Mouse (Mus musculus) intestine, embryonic 14.5 days (tissue): ENCODE data around the gene Gm3739. TPM values are rescaled to one million over a fixed set of nuclear protein-coding genes. Genes with fewer than 3 reads are reported as not detected.
"Not testable (repeated sequence)": the region's sequence is repeated elsewhere in the genome, so short reads cannot be mapped to it uniquely, and the experiment has no call there.

ENCODE experiments used
- ATAC-seq: fragments of 200-750 bp; cut with Nextera tagmentation; replicated peaks from 2 replicates; pipeline ENCODE4 v1.8.0; 2017; ENCODE audit warnings: low read depth, moderate number of reproducible peaks, moderate TSS enrichment, moderate library complexity; ENCODE audit not compliant: low FRiP score, low TSS enrichment
- DNase-seq: peaks from one replicate; pipeline ENCODE4 v3.0.0-alpha.2; 2018; ENCODE audit warnings: low spot score
- H3K27ac ChIP-seq: fragments of 300-500 bp; sonication (generic); 2 replicates; pipeline ENCODE4 v1.5.1; 2014; ENCODE audit warnings: low read depth, mild to moderate bottlenecking, control low read depth
- H3K27me3 ChIP-seq: fragments of 300-500 bp; sonication (generic); replicated peaks from 2 replicates; pipeline ENCODE4 v1.6.1; 2014; ENCODE audit warnings: low read length, control low read depth; ENCODE audit not compliant: control insufficient read depth, insufficient read depth
- H3K36me3 ChIP-seq: fragments of 300-500 bp; sonication (generic); 2 replicates; pipeline ENCODE4 v1.6.1; 2014; ENCODE audit warnings: low read length, control low read depth; ENCODE audit not compliant: control insufficient read depth, insufficient read depth
- H3K4me1 ChIP-seq: fragments of 300-500 bp; sonication (generic); replicated peaks from 2 replicates; pipeline ENCODE4 v1.6.1; 2014; ENCODE audit warnings: low read length, control low read depth, mixed read lengths; ENCODE audit not compliant: control insufficient read depth, insufficient read depth
- H3K4me2 ChIP-seq: fragments of 300-500 bp; sonication (generic); 2 replicates; pipeline ENCODE4 v1.6.1; 2014; ENCODE audit warnings: low read length
- H3K4me3 ChIP-seq: fragments of 300-500 bp; sonication (generic); 2 replicates; pipeline ENCODE4 v1.5.1; 2014; ENCODE audit warnings: low read depth, low read length, control low read depth, mixed read lengths
- H3K9ac ChIP-seq: fragments of 300-500 bp; sonication (generic); 2 replicates; pipeline ENCODE4 v1.6.1; 2014; ENCODE audit warnings: mild to moderate bottlenecking, low read length
- H3K9me3 ChIP-seq: fragments of 300-500 bp; sonication (generic); 2 replicates; pipeline ENCODE4 v1.6.1; 2016; ENCODE audit warnings: low read length, control low read depth; ENCODE audit not compliant: control insufficient read depth
- WGBS: fragments of 180-500 bp; shearing (Covaris S2); extraction: QIAGEN DNeasy Blood & Tissue Kit; methylation state at CpG from one replicate; pipeline ENCODE4 v1.1.7; 2014; 5-methylcytosine and 5-hydroxymethylcytosine counted together
- polyA plus RNA-seq: library from polyadenylated mRNA; unstranded; fragments of >200 nt; fragmentation: Nextera tagmentation; extraction: Ambion mirVana; gene quantifications from 2 replicates; pipeline ENCODE4 v1.2.1, GENCODE M21; 2014

Gm3739 gene
- polyA plus RNA-seq = 1.1 and 1.3 TPM in 2 replicates

- not testable (repeated sequence) for DNase-seq, H3K4me1 ChIP-seq, H3K27me3 ChIP-seq, H3K9me3 ChIP-seq, H3K36me3 ChIP-seq, H3K27ac ChIP-seq, ATAC-seq
- Histone ChIP-seq H3K4me3 (peak within 1 kb of the TSS; percentile 35), H3K9ac (peak within 1 kb of the TSS; percentile 43), H3K4me2 (peak within 1 kb of the TSS; percentile 57)
- WGBS = 0% methylated on average over 11 of the region's 35 CpGs
These were observed at the start of gene Gm3739 for GRCm38 (mm10) chr14:7314661-7315060. TSS of gene Gm3739 (minus strand) at chr14:7315049.

GRCm38 (mm10) chr14:7332295-7332694, 17.4 kb upstream of the Gm3739 start, which contains the start of gene Gm5797:
TSS of gene Gm5797 (minus strand) at chr14:7332395.
- H3K4me2 ChIP-seq, H3K9ac ChIP-seq, H3K9me3 ChIP-seq, H3K36me3 ChIP-seq, DNase-seq, H3K27me3 ChIP-seq, H3K4me1 ChIP-seq, ATAC-seq, H3K27ac ChIP-seq, H3K4me3 ChIP-seq: not testable (repeated sequence)
- WGBS = no CpG with 5 or more reads among the region's 1 CpGs

DNA sequence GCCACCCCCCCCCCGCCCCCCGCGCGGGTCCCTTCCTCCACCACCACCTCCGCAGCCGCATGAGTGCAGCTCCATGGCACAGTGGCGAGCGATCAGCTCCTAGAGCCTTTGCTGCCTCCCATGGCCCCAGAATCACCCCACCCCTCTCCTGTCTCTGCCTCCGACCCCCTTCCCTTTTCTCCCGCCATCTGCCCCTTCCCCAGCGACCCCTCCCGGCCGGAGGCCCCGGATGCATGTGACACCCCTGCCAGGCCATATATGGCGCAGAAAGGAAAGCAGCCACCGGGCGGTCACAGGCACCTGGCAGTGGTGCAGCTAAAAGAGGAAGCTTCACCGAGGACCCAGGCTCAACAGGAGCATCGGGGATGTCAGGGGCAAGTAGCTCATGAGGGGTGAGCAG, 244 bp upstream of the Gm3739 start:
- Histone ChIP-seq H3K9ac (peak overlapping the region; percentile 43), H3K4me2 (peak overlapping the region; percentile 57), H3K4me3 (peak overlapping the region; percentile 35)
- H3K9me3 ChIP-seq, H3K27me3 ChIP-seq, ATAC-seq, H3K36me3 ChIP-seq, H3K4me1 ChIP-seq, H3K27ac ChIP-seq: not testable (repeated sequence)
- 0% methylated on average over 13 of the region's 19 CpGs for WGBS
- DNase-seq = peak; percentile 70

GRCm38 (mm10) chr14:7264614-7265013, 50.2 kb downstream of the Gm3739 start, which contains the start of gene Gm3727:
TSS of gene Gm3727 (minus strand) at chr14:7264714.
- H3K4me2 ChIP-seq, H3K9ac ChIP-seq, ATAC-seq, H3K36me3 ChIP-seq, H3K27me3 ChIP-seq, H3K4me1 ChIP-seq, H3K27ac ChIP-seq, DNase-seq, H3K9me3 ChIP-seq, H3K4me3 ChIP-seq: not testable (repeated sequence)
- 47% methylated on average over 3 of the region's 3 CpGs for WGBS

Other genes with a start within 250 kb of the Gm3739 start
- 1.8 and 1.9 TPM in 2 replicates for gene Gm3696, start 214.4 kb downstream of the Gm3739 start, polyA plus RNA-seq
- not detected in 2 replicates for gene Gm6676, start 189.6 kb downstream of the Gm3739 start, polyA plus RNA-seq
- 3.0 and 5.2 TPM in 2 replicates for gene Gm3512, start 140.5 kb downstream of the Gm3739 start, polyA plus RNA-seq
- not detected in 2 replicates for gene Gm16434, start 120.5 kb downstream of the Gm3739 start, polyA plus RNA-seq
- gene Gm3727, start 50.3 kb downstream of the Gm3739 start, polyA plus RNA-seq = not detected in 2 replicates
- gene Gm5797, start 17.3 kb upstream of the Gm3739 start, polyA plus RNA-seq = not detected in 2 replicates
- not detected in 2 replicates for gene Gm8374, start 50.1 kb upstream of the Gm3739 start, polyA plus RNA-seq
- not detected in 2 replicates for gene Gm3755, start 135.9 kb upstream of the Gm3739 start, polyA plus RNA-seq
- gene Gm3752, start 168.7 kb upstream of the Gm3739 start, polyA plus RNA-seq = 0.73 and 1.2 TPM in 2 replicates